Mouse (Mus musculus): ENCODE measurements around the gene Rgs3. TPM values are rescaled to one million over a fixed set of nuclear protein-coding genes. Genes with fewer than 3 reads are reported as not detected.

The Rgs3 gene
- polyA plus RNA-seq, 1 experiment = 45.8 TPM

DNA sequence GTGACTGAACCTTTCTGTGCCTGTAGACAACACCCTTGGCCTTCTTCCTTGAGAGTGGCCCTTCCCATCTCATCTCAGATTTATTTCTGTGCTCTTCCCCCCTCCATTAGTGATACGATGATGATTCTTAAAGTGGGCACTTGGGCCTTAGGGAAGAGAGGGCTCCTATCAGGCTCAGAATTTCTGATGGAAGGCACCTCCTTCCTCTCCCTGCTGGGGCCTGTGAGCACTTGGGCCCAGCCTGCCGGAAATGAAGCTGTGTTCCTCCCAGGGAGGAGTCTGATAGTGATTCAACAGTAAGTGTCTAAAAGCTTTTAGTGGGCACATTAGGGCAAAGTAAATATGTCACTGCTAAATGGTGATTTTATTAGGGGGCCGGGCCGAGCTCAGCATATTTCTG lies 67.7 kb downstream of the Rgs3 start:
- TF ChIP-seq CTCF (IDR thresholded peaks at IDR 0.05; ENCODE audit: extremely low read depth, insufficient read length, insufficient replicate concordance, low read depth, low read length) (no peak), POLR2A (IDR thresholded peaks at IDR 0.05; ENCODE audit: low read depth, low read length) (no peak)
- H3K4me3 ChIP-seq (ENCODE audit: low read depth, low read length) = no peak overlapping the region
- H3K36me3 ChIP-seq (ENCODE audit: control insufficient read depth, insufficient read depth, low read length) = peaks cover 3% of the 10 kb centered on the region; the same call in 1 of the 2 replicates
- H3K27ac ChIP-seq (ENCODE audit: insufficient read depth, low read depth, low read length) = peak overlapping the region; percentile 35
- H3K4me1 ChIP-seq (ENCODE audit: control insufficient read depth, insufficient read depth, insufficient read length, low read length) = peaks cover 42% of the 10 kb centered on the region
- 45% methylated on average over 4 of the region's 4 CpGs for WGBS
- no peaks in the 10 kb centered on the region for H3K27me3 ChIP-seq (ENCODE audit: control insufficient read depth, insufficient read depth, low read length)

DNA sequence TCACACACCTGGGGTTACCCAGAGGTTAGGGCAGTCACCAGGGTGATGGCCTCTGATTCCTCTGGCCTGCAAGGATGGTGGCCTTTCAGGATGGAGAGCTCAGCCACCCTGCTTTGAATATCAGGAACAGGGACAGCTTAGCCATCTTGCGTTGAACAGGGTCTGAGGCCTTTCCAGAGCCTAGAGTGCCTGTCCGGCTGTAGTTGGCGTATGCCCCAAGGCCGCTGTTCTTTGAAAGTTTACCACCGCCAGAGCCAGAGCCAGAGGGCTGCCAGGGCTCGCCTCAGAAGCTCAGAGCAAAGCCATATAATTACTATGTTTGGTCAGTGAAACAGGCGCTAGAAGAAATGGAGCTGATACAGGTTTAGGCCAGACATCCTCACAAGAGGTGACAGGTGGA lies 68.9 kb downstream of the Rgs3 start:
- no peak for TF ChIP-seq CTCF (IDR thresholded peaks at IDR 0.05; ENCODE audit: extremely low read depth, insufficient read length, insufficient replicate concordance, low read depth, low read length)
- TF ChIP-seq POLR2A (IDR thresholded peaks at IDR 0.05; ENCODE audit: low read depth, low read length) = no peak
- H3K27me3 ChIP-seq (ENCODE audit: control insufficient read depth, insufficient read depth, low read length) = no peaks in the 10 kb centered on the region
- H3K4me3 ChIP-seq (ENCODE audit: low read depth, low read length) = no peak overlapping the region
- 72% methylated on average over 7 of the region's 7 CpGs for WGBS
- H3K4me1 ChIP-seq (ENCODE audit: control insufficient read depth, insufficient read depth, insufficient read length, low read length) = peaks cover 42% of the 10 kb centered on the region
- H3K27ac ChIP-seq (ENCODE audit: insufficient read depth, low read depth, low read length) = 0 out of 2 replicates have a peak overlapping the region, but pooled peaks have one; percentile 20
- H3K36me3 ChIP-seq (ENCODE audit: control insufficient read depth, insufficient read depth, low read length) = peaks cover 3% of the 10 kb centered on the region; the same call in 1 of the 2 replicates

DNA sequence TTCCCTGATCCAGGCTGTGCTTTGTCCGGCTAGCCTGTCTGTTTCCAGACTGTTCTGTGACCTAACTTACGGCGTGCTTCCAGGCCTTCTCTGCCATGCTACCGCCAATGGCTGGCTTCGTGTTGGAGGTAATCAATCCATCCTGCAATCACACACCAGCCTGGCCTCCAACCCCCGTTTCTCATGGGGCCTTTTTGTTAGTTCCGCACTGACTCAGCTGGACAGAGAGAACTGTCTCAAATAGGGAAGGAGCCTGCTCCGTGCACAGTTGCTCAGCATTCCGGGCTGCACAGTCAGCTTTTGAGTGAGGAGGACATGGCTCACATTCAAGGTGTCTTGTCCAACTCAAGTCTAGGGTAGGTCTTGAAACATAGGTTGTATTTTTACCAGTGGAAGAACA lies 69.8 kb downstream of the Rgs3 start:
- H3K4me3 ChIP-seq (ENCODE audit: low read depth, low read length) = no peak overlapping the region
- TF ChIP-seq POLR2A (IDR thresholded peaks at IDR 0.05; ENCODE audit: low read depth, low read length) = no peak
- no peak for TF ChIP-seq CTCF (IDR thresholded peaks at IDR 0.05; ENCODE audit: extremely low read depth, insufficient read length, insufficient replicate concordance, low read depth, low read length)
- H3K27ac ChIP-seq (ENCODE audit: insufficient read depth, low read depth, low read length) = peak overlapping the region; percentile 72
- peaks cover 50% of the 10 kb centered on the region for H3K4me1 ChIP-seq (ENCODE audit: control insufficient read depth, insufficient read depth, insufficient read length, low read length)
- peaks cover 3% of the 10 kb centered on the region; the same call in 1 of the 2 replicates for H3K36me3 ChIP-seq (ENCODE audit: control insufficient read depth, insufficient read depth, low read length)
- no peaks in the 10 kb centered on the region for H3K27me3 ChIP-seq (ENCODE audit: control insufficient read depth, insufficient read depth, low read length)
- 79% methylated on average over 9 of the region's 9 CpGs for WGBS

DNA sequence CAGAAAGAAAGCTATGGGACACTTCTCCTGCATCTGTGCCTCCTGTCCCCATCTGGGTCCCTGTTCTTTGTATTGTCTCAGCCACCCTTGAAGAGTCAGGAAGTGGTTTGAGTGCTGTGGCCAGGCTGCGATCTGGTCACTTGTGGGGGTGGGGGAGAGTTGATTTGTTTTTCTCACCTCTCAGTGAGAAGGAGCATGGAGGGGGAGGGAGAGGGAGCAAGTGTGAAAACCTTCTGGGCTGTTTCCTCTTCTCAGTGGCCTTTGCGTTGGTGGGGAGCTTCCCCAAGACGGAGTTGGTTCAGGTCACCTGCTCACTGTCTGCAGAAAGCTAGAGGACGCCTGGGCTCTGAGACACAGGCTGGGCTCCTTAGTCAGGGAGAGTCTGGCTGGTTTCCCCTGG lies 70.3 kb downstream of the Rgs3 start:
- Histone ChIP-seq H3K4me1 (ENCODE audit: control insufficient read depth, insufficient read depth, insufficient read length, low read length) (peaks cover 52% of the 10 kb centered on the region), H3K36me3 (ENCODE audit: control insufficient read depth, insufficient read depth, low read length) (peaks cover 3% of the 10 kb centered on the region; the same call in 1 of the 2 replicates), H3K27ac (ENCODE audit: insufficient read depth, low read depth, low read length) (peak overlapping the region; percentile 72), H3K27me3 (ENCODE audit: control insufficient read depth, insufficient read depth, low read length) (no peaks in the 10 kb centered on the region), H3K4me3 (ENCODE audit: low read depth, low read length) (no peak overlapping the region)
- WGBS = 74% methylated on average over 4 of the region's 4 CpGs
- no peak for TF ChIP-seq CTCF (IDR thresholded peaks at IDR 0.05; ENCODE audit: extremely low read depth, insufficient read length, insufficient replicate concordance, low read depth, low read length)
- no peak for TF ChIP-seq POLR2A (IDR thresholded peaks at IDR 0.05; ENCODE audit: low read depth, low read length)

DNA sequence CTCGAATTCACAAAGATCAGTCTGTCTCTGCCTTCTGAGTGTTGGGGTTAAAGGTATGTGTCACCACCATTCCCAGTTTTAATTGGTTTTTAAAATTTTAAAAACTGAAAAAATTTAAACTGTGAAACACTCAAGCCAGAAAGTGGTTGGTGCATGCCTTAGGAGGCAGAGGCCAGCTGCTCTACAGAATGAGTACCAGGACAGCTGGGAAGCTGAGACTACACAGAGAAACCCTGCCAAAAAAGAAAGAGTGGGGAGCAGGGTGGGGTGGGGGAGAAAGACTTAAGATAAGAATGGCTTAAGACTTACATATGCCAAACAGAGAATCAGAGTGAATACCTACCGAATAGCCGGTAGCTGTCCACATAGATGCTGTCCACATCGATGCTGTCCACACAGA lies 73.6 kb downstream of the Rgs3 start:
- Histone ChIP-seq H3K4me1 (ENCODE audit: control insufficient read depth, insufficient read depth, insufficient read length, low read length) (peaks cover 50% of the 10 kb centered on the region), H3K4me3 (ENCODE audit: low read depth, low read length) (no peak overlapping the region), H3K27ac (ENCODE audit: insufficient read depth, low read depth, low read length) (peak overlapping the region; percentile 40; the same call in 1 of the 2 replicates), H3K36me3 (ENCODE audit: control insufficient read depth, insufficient read depth, low read length) (no peaks in the 10 kb centered on the region), H3K27me3 (ENCODE audit: control insufficient read depth, insufficient read depth, low read length) (no peaks in the 10 kb centered on the region)
- TF ChIP-seq POLR2A (IDR thresholded peaks at IDR 0.05; ENCODE audit: low read depth, low read length) (no peak), CTCF (IDR thresholded peaks at IDR 0.05; ENCODE audit: extremely low read depth, insufficient read length, insufficient replicate concordance, low read depth, low read length) (no peak)
- WGBS = 91% methylated on average over 4 of the region's 4 CpGs

DNA sequence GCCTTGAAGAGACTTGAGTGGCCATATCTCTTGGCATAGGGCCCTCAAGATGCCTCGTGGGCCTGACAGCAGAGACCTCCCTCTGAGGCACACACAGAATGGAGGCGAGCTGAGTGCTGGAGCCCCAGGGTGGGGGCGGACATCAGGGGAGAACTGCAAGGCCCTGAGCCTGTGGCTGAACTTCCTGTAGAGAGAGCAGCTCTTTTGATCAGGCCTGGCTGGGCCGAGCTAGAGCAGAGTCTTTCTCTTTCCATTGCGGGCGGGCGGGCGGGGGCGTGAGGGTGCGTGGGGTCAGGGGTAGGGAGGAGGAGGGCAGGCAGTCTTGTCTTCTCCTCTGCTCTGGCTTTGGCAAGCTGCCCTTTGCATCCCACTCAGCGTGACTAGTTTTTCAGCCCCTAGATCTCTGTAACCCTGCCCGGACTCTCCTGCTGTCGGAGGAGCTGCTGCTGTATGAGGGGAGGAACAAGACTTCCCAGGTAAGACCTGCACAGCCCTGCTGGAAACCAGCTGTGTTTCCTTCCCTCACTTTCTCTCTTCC lies 74.5 kb downstream of the Rgs3 start:
- Histone ChIP-seq H3K36me3 (ENCODE audit: control insufficient read depth, insufficient read depth, low read length) (no peaks in the 10 kb centered on the region), H3K4me1 (ENCODE audit: control insufficient read depth, insufficient read depth, insufficient read length, low read length) (peaks cover 48% of the 10 kb centered on the region), H3K27me3 (ENCODE audit: control insufficient read depth, insufficient read depth, low read length) (no peaks in the 10 kb centered on the region), H3K4me3 (ENCODE audit: low read depth, low read length) (peak overlapping the region; percentile 47), H3K27ac (ENCODE audit: insufficient read depth, low read depth, low read length) (peak overlapping the region; percentile 59)
- whole genome bisulfite sequencing = 39% methylated on average over 12 of the region's 13 CpGs
- no peak for TF ChIP-seq CTCF (IDR thresholded peaks at IDR 0.05; ENCODE audit: extremely low read depth, insufficient read length, insufficient replicate concordance, low read depth, low read length)
- no peak for TF ChIP-seq POLR2A (IDR thresholded peaks at IDR 0.05; ENCODE audit: low read depth, low read length)

DNA sequence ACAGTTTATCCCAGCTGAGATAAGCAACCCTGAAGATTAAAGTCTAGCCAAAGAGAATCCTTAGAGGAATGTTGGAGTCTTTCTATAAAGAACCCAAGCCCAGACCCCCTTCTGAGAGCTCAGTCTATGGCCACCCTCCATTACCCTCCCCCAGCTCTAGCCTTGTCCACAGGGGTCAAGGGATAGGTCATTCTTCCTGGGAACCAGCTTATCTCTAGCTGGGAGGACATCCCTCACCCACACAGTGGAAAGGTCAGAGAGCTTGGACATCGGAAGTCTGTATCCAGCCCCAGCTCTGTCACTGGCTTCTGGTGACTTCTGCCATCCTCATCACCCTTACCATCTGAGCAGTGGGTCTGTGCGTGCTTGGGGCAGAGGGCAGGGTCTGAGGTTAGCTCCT lies 75.2 kb downstream of the Rgs3 start:
- Histone ChIP-seq H3K27ac (ENCODE audit: insufficient read depth, low read depth, low read length) (peak overlapping the region; percentile 14; the same call in 1 of the 2 replicates), H3K4me3 (ENCODE audit: low read depth, low read length) (peak overlapping the region; percentile 31)

More for the DNA sequence above, 75.2 kb downstream of the Rgs3 start:
- no peak for TF ChIP-seq POLR2A (IDR thresholded peaks at IDR 0.05; ENCODE audit: low read depth, low read length)
- TF ChIP-seq CTCF (IDR thresholded peaks at IDR 0.05; ENCODE audit: extremely low read depth, insufficient read length, insufficient replicate concordance, low read depth, low read length) = no peak
- no peaks in the 10 kb centered on the region for H3K27me3 ChIP-seq (ENCODE audit: control insufficient read depth, insufficient read depth, low read length)
- peaks cover 43% of the 10 kb centered on the region for H3K4me1 ChIP-seq (ENCODE audit: control insufficient read depth, insufficient read depth, insufficient read length, low read length)
- 72% methylated on average over 2 of the region's 2 CpGs for WGBS
- no peaks in the 10 kb centered on the region; the same call in 1 of the 2 replicates for H3K36me3 ChIP-seq (ENCODE audit: control insufficient read depth, insufficient read depth, low read length)

Measured in small intestine, adult 2 months (tissue).